Mouse (Mus musculus): ENCODE results near the gene Cd247. TPM values are rescaled to one million over a fixed set of nuclear protein-coding genes. Genes with fewer than 3 reads are reported as not detected.

The Cd247 gene
- polyA plus RNA-seq, 3 experiments from 2014 or later: 373 to 445 (median 435) TPM

- ATAC-seq: no peak
Observed at GRCm38 (mm10) chr1:165914416-165914801, 125.9 kb downstream of the Cd247 start.

GRCm38 (mm10) chr1:165921026-165921425, 132.5 kb downstream of the Cd247 start:
- no peak for ATAC-seq

GRCm38 (mm10) chr1:165922488-165922887, 134.0 kb downstream of the Cd247 start:
- no peak for ATAC-seq

- ATAC-seq: no peak
Observed at GRCm38 (mm10) chr1:165925207-165925606, 136.7 kb downstream of the Cd247 start.

Other genes starting within 250 kb of the Cd247 start
- under 1 TPM in 2 of 3 experiments, not detected in 1; 0.70 to 0.77 TPM for gene Mpzl1, start 154.1 kb upstream of the Cd247 start, polyA plus RNA-seq (2017; shearing (Covaris generic))
- gene Rcsd1, start 78.9 kb upstream of the Cd247 start, polyA plus RNA-seq (2017; shearing (Covaris generic)): 100 to 1,000 TPM in 2 of 3 experiments, 10 to 100 TPM in 1; 84.1 to 109 (median 101) TPM
- gene Creg1, start 24.9 kb upstream of the Cd247 start, polyA plus RNA-seq (2017; shearing (Covaris generic)): 10 to 100 TPM; 15.6 to 20.4 (median 17.6) TPM
- 10 to 100 TPM; 26.0 to 60.8 (median 47.6) TPM for gene Pou2f1, start 214.0 kb downstream of the Cd247 start, polyA plus RNA-seq (2017; shearing (Covaris generic))

All from inflammation-experienced regulatory T-cells, adult 6 months (primary cell).